Mouse (Mus musculus) spleen, adult 2 months (tissue): ENCODE data around the gene Tiam1.

ENCODE experiments used
- CTCF ChIP-seq: fragments of 200-500 bp; IDR thresholded peaks from 2 replicates; pipeline ENCODE4 v1.5.1; 2011; ENCODE audit warnings: mild to moderate bottlenecking, inconsistent platforms; ENCODE audit not compliant: insufficient read depth, insufficient read length, insufficient replicate concordance; ENCODE audit errors: extremely low read depth
- POLR2A ChIP-seq: fragments of 200-500 bp; IDR thresholded peaks from 2 replicates; pipeline ENCODE4 v1.6.1; 2011; ENCODE audit warnings: low read depth, low read length, inconsistent platforms

DNA sequence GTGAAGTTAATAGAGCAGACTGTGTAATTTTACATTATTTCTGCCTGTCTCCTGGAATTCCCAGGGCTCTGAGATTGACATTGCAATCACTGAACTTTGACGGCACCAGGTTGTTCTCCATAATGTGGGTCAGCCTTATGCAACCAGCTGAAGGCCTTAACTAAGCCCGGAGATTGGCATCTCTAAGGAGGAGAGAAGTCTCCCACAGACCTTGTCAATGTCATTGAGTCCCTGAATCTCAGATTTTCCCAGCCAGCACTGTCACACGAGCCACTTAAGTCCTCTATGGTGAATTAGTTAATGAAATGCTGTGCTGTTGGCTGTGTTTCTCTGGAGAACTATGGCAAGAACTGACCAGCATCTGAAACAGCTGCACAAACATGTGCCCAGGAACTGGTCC is 388.9 kb downstream of the Tiam1 start:
- TF ChIP-seq CTCF: no peak
- TF ChIP-seq POLR2A: no peak
